Mouse (Mus musculus) embryonic facial prominence, embryonic 11.5 days (tissue): ENCODE measurements around the gene Mybphl. TPM values are rescaled to one million over a fixed set of nuclear protein-coding genes. Genes with fewer than 3 reads are reported as not detected.

Experiments used
- ATAC-seq: fragments of 200-750 bp; cut with Nextera tagmentation; replicated peaks from 2 replicates; pipeline ENCODE4 v1.8.0; 2017; ENCODE audit warnings: low read depth; ENCODE audit not compliant: insufficient number of reproducible peaks, low FRiP score, low TSS enrichment
- DNase-seq: peaks from one replicate; pipeline ENCODE4 v3.0.0-alpha.2; 2015; ENCODE audit warnings: low spot score
- H3K27ac ChIP-seq: fragments of 300-500 bp; sonication (generic); replicated peaks from 2 replicates; pipeline ENCODE4 v1.5.1; 2014; ENCODE audit warnings: mild to moderate bottlenecking, low read depth, low read length, control low read depth
- H3K27me3 ChIP-seq: fragments of 300-500 bp; sonication (generic); 2 replicates; pipeline ENCODE4 v1.6.1; 2014; ENCODE audit warnings: mild to moderate bottlenecking, low read length, moderate library complexity, mixed read lengths; ENCODE audit not compliant: control insufficient read depth, insufficient read depth
- H3K36me3 ChIP-seq: fragments of 300-500 bp; sonication (generic); replicated peaks from 2 replicates; pipeline ENCODE4 v1.6.1; 2014; ENCODE audit warnings: low read depth, mild to moderate bottlenecking, low read length, moderate library complexity, mixed read lengths; ENCODE audit not compliant: control insufficient read depth, insufficient read depth
- H3K4me1 ChIP-seq: fragments of 300-500 bp; sonication (generic); 2 replicates; pipeline ENCODE4 v1.6.1; 2014; ENCODE audit warnings: low read length, mixed read lengths; ENCODE audit not compliant: control insufficient read depth, insufficient read depth
- H3K4me2 ChIP-seq: fragments of 300-500 bp; sonication (generic); 2 replicates; pipeline ENCODE4 v1.6.1; 2014; ENCODE audit warnings: low read depth, mild to moderate bottlenecking, control low read depth, low read length, moderate library complexity
- H3K4me3 ChIP-seq: fragments of 300-500 bp; sonication (generic); 2 replicates; pipeline ENCODE4 v1.5.1; 2014; ENCODE audit warnings: low read depth, low read length, control low read depth
- H3K9ac ChIP-seq: fragments of 300-500 bp; sonication (generic); replicated peaks from 2 replicates; pipeline ENCODE4 v1.6.1; 2014; ENCODE audit warnings: mild to moderate bottlenecking, control low read depth, low read length
- H3K9me3 ChIP-seq: fragments of 300-500 bp; sonication (generic); replicated peaks from 2 replicates; pipeline ENCODE4 v1.6.1; 2016; ENCODE audit warnings: mild to moderate bottlenecking, low read length, inconsistent platforms, mixed read lengths; ENCODE audit not compliant: control insufficient read depth
- WGBS: fragments of 180-500 bp; shearing (Covaris S2); extraction: QIAGEN DNeasy Blood & Tissue Kit; methylation state at CpG from one replicate; pipeline ENCODE4 v1.1.7; 2014; 5-methylcytosine and 5-hydroxymethylcytosine counted together
- polyA plus RNA-seq: library from polyadenylated mRNA; unstranded; fragments of >200 nt; fragmentation: Nextera tagmentation; extraction: Ambion mirVana; gene quantifications from 2 replicates; pipeline ENCODE4 v1.2.1, GENCODE M21; 2014

The Mybphl gene
- polyA plus RNA-seq, 1 experiment from 2014 or later: 0.32 TPM

DNA sequence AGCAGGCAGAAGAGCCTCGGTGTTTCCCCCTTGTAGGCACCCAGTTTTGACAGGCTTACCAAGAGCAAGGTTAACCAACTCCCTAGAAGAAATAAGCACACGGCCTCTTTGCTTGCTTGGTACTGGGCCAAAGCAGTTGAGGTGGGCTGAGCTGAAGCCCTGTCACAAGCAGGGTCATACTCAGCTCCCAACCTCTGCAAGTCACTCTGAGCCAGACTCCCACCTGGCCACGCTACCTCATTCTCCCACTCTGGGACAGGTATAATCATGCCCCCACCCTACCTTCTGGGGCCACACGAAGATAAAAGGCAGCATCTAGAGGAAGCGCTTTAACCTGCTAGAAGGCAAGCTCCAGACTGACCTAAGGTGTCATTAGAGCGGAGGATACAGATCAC, 60.9 kb downstream of the Mybphl start:
- DNase-seq (no peak), ATAC-seq (no peak)
- H3K36me3 ChIP-seq: peaks cover 5% of the 10 kb centered on the region
- no peak overlapping the region for H3K4me3 ChIP-seq
- H3K27ac ChIP-seq: no peak overlapping the region
- no peak overlapping the region for H3K9ac ChIP-seq
- H3K9me3 ChIP-seq: no peaks in the 10 kb centered on the region
- H3K4me1 ChIP-seq: no peaks in the 10 kb centered on the region; the same call in none of the 2 replicates
- H3K4me2 ChIP-seq: no peak overlapping the region
- H3K27me3 ChIP-seq: no peaks in the 10 kb centered on the region
- WGBS: 89% methylated on average over 6 of the region's 6 CpGs

Other genes with a start within 250 kb of the Mybphl start
- 229 and 242 TPM in 2 replicates for gene Gnai3, start 218.8 kb upstream of the Mybphl start, polyA plus RNA-seq
- gene Gpr61, start 210.0 kb upstream of the Mybphl start, polyA plus RNA-seq: 0.11 and 0.31 TPM in 2 replicates
- 2.8 and 3.1 TPM in 2 replicates for gene Amigo1, start 178.6 kb upstream of the Mybphl start, polyA plus RNA-seq
- gene Cyb561d1, start 163.7 kb upstream of the Mybphl start, polyA plus RNA-seq: 1.4 and 1.6 TPM in 2 replicates
- gene Atxn7l2, start 154.0 kb upstream of the Mybphl start, polyA plus RNA-seq: 17.6 and 19.0 TPM in 2 replicates
- gene Sypl2, start 138.3 kb upstream of the Mybphl start, polyA plus RNA-seq: 0.95 and 1.1 TPM in 2 replicates
- 333 and 344 TPM in 2 replicates for gene Psma5, start 108.0 kb upstream of the Mybphl start, polyA plus RNA-seq
- 13.8 and 16.0 TPM in 2 replicates for gene Sort1, start 80.8 kb upstream of the Mybphl start, polyA plus RNA-seq
- gene Psrc1, start 18.9 kb downstream of the Mybphl start, polyA plus RNA-seq: 71.5 and 81.7 TPM in 2 replicates
- 12.4 and 13.5 TPM in 2 replicates for gene Celsr2, start 50.6 kb downstream of the Mybphl start, polyA plus RNA-seq
- gene Sars, start 80.3 kb downstream of the Mybphl start, polyA plus RNA-seq: 153 TPM in 2 replicates
- not detected in 2 replicates for gene 1700013F07Rik, start 169.2 kb downstream of the Mybphl start, polyA plus RNA-seq
- 0.48 and 1.5 TPM in 2 replicates for gene 5330417C22Rik, start 171.6 kb downstream of the Mybphl start, polyA plus RNA-seq
- gene Tmem167b, start 197.6 kb downstream of the Mybphl start, polyA plus RNA-seq: 48.2 and 49.6 TPM in 2 replicates
- gene Taf13, start 206.8 kb downstream of the Mybphl start, polyA plus RNA-seq: 64.1 and 70.3 TPM in 2 replicates
- gene Wdr47, start 226.4 kb downstream of the Mybphl start, polyA plus RNA-seq: 16.9 and 17.2 TPM in 2 replicates